Mouse (Mus musculus): ENCODE results near the gene Pgm2l1. TPM values are rescaled to one million over a fixed set of nuclear protein-coding genes. Genes with fewer than 3 reads are reported as not detected.

Gene Pgm2l1
- polyA plus RNA-seq, 1 experiment = 5.3 TPM

GRCm38 (mm10) chr7:100327514-100327913 is 100.3 kb downstream of the Pgm2l1 start:
- Histone ChIP-seq H3K4me3 (ENCODE audit: control insufficient read depth, low read depth, low read length) (no peak overlapping the region), H3K36me3 (ENCODE audit: control insufficient read depth, insufficient read depth, low read length) (no peaks in the 10 kb centered on the region), H3K27me3 (ENCODE audit: control insufficient read depth, insufficient read depth, low read length) (no peaks in the 10 kb centered on the region), H3K27ac (ENCODE audit: control insufficient read depth, insufficient read depth, low read depth, low read length) (no peak overlapping the region), H3K4me1 (ENCODE audit: control insufficient read depth, insufficient read depth, low read length) (no peaks in the 10 kb centered on the region)
- TF ChIP-seq CTCF (IDR thresholded peaks at IDR 0.05; ENCODE audit: control insufficient read depth, insufficient read depth, insufficient replicate concordance, low read depth, low read length) (no peak), POLR2A (IDR thresholded peaks at IDR 0.05; ENCODE audit: control insufficient read depth, low read depth, low read length) (no peak)

Other genes with a start within 250 kb of the Pgm2l1 start
- gene Rnf169, start 246.9 kb upstream of the Pgm2l1 start, polyA plus RNA-seq (2012; rRNA removed) = 1.6 TPM in 2 replicates
- 0.38 and 1.2 TPM in 2 replicates for gene Chrdl2, start 221.2 kb upstream of the Pgm2l1 start, polyA plus RNA-seq (2012; rRNA removed)
- gene Pold3, start 105.8 kb upstream of the Pgm2l1 start, polyA plus RNA-seq (2012; rRNA removed) = 50.6 and 51.6 TPM in 2 replicates
- gene Lipt2, start 68.1 kb upstream of the Pgm2l1 start, polyA plus RNA-seq (2012; rRNA removed) = 2.2 TPM in 2 replicates
- gene Kcne3, start 50.9 kb upstream of the Pgm2l1 start, polyA plus RNA-seq (2012; rRNA removed) = 193 and 197 TPM in 2 replicates
- gene P4ha3, start 58.1 kb downstream of the Pgm2l1 start, polyA plus RNA-seq (2012; rRNA removed) = 0.23 and 1.4 TPM in 2 replicates
- 39.7 and 41.8 TPM in 2 replicates for gene C2cd3, start 144.8 kb downstream of the Pgm2l1 start, polyA plus RNA-seq (2012; rRNA removed)
- 129 and 138 TPM in 2 replicates for gene Ppme1, start 144.9 kb downstream of the Pgm2l1 start, polyA plus RNA-seq (2012; rRNA removed)
- gene Ucp3, start 245.6 kb downstream of the Pgm2l1 start, polyA plus RNA-seq (2012; rRNA removed) = 0.73 and 1.2 TPM in 2 replicates

All from testis, adult 2 months (tissue).